Comparison of ENCODE assay signal across 8 mouse cellular contexts in genomic region chr11:72342549-72343237, GRCm38 (mm10). TPM values are rescaled to one million over a fixed set of nuclear protein-coding genes. Genes with fewer than 3 reads are reported as not detected.
A peak's percentile ranks its signal among the peaks of the same experiment; 100 is the strongest.
DNase-seq lines count a peak whose midpoint lies in the region; ATAC-seq and TF ChIP-seq lines count a peak whose summit lies in the region.

No protein-coding gene starts in this region.

- peak; percentile 45 to 47 for DNase-seq in B cell, adult 2 months
- DNase-seq in heart, adult 9 months (ENCODE audit: low spot score in 2 of 2): peak; percentile 50 to 57
- peak; percentile 80 for DNase-seq in kidney, adult 9 months
- DNase-seq in limb, embryonic 14.5 days (ENCODE audit: low spot score): peak; percentile 77
- DNase-seq in spleen, postnatal 10 days (ENCODE audit: low spot score in 2 of 2): peak; percentile 14 to 43

- 13% methylated on average over 7 of the region's 7 CpGs for WGBS in bone marrow, adult 2 months
- 8% methylated on average over 7 of the region's 7 CpGs for WGBS in embryonic facial prominence, embryonic 15.5 days
- WGBS in limb, embryonic 14.5 days: 4% methylated on average over 7 of the region's 7 CpGs
- WGBS in midbrain, embryonic 15.5 days: 11% methylated on average over 7 of the region's 7 CpGs

- no peak overlapping the region for H3K9ac ChIP-seq in embryonic facial prominence, embryonic 15.5 days
- H3K9ac ChIP-seq in limb, embryonic 14.5 days (ENCODE audit: low read depth, low read length, severe bottlenecking): no peak overlapping the region
- no peak overlapping the region for H3K9ac ChIP-seq in midbrain, embryonic 15.5 days

- H3K27me3 ChIP-seq in embryonic facial prominence, embryonic 15.5 days: no peaks in the 10 kb centered on the region
- no peaks in the 10 kb centered on the region for H3K27me3 ChIP-seq in limb, embryonic 14.5 days (ENCODE audit: control insufficient read depth, insufficient read depth, low read length)
- no peaks in the 10 kb centered on the region for H3K27me3 ChIP-seq in midbrain, embryonic 15.5 days (replicated peaks)

- H3K36me3 ChIP-seq in embryonic facial prominence, embryonic 15.5 days: no peaks in the 10 kb centered on the region
- no peaks in the 10 kb centered on the region for H3K36me3 ChIP-seq in limb, embryonic 14.5 days (ENCODE audit: control insufficient read depth, insufficient read depth, low read length)
- H3K36me3 ChIP-seq in midbrain, embryonic 15.5 days (replicated peaks): no peaks in the 10 kb centered on the region

- H3K27ac ChIP-seq in bone marrow, adult 2 months (ENCODE audit: control insufficient read depth, insufficient read depth, low read depth, low read length, poor library complexity): no peak overlapping the region
- H3K27ac ChIP-seq in embryonic facial prominence, embryonic 15.5 days (replicated peaks): no peak overlapping the region
- H3K27ac ChIP-seq in limb, embryonic 14.5 days (replicated peaks; ENCODE audit: low read depth, low read length): no peak overlapping the region
- no peak overlapping the region for H3K27ac ChIP-seq in midbrain, embryonic 15.5 days

- peak; percentile 70; the same call in 1 of the 2 replicates for ATAC-seq in embryonic facial prominence, embryonic 15.5 days (ENCODE audit: insufficient number of reproducible peaks, low FRiP score, low TSS enrichment, low read depth)
- peak; percentile 74 for ATAC-seq in limb, embryonic 14.5 days (ENCODE audit: low FRiP score, low read depth)
- peak; percentile 85 for ATAC-seq in midbrain, embryonic 15.5 days (replicated peaks)

- TF ChIP-seq CTCF in bone marrow, adult 2 months (IDR thresholded peaks at IDR 0.05; ENCODE audit: control insufficient read depth, insufficient read depth, low read length): peak; percentile 65

- H3K4me3 ChIP-seq in bone marrow, adult 2 months (replicated peaks; ENCODE audit: control insufficient read depth, low read depth, low read length): no peak overlapping the region
- H3K4me3 ChIP-seq in embryonic facial prominence, embryonic 15.5 days (replicated peaks): no peak overlapping the region
- H3K4me3 ChIP-seq in limb, embryonic 14.5 days (replicated peaks; ENCODE audit: low read length): no peak overlapping the region
- no peak overlapping the region for H3K4me3 ChIP-seq in midbrain, embryonic 15.5 days

- TF ChIP-seq POLR2A in bone marrow, adult 2 months (IDR thresholded peaks at IDR 0.05; ENCODE audit: borderline replicate concordance, control insufficient read depth, low read depth, low read length): no peak
- TF ChIP-seq POLR2A in limb, embryonic 14.5 days (IDR thresholded peaks at IDR 0.05; ENCODE audit: borderline replicate concordance, extremely low read depth, insufficient read depth, insufficient read length): no peak

- 0 out of 2 replicates have a peak overlapping the region, but pooled peaks have one; percentile 8 for H3K4me2 ChIP-seq in embryonic facial prominence, embryonic 15.5 days (replicated peaks)
- no peak overlapping the region for H3K4me2 ChIP-seq in limb, embryonic 14.5 days (replicated peaks; ENCODE audit: low read depth, low read length, severe bottlenecking)
- peak overlapping the region; percentile 28; the same call in 1 of the 2 replicates for H3K4me2 ChIP-seq in midbrain, embryonic 15.5 days

- H3K9me3 ChIP-seq in embryonic facial prominence, embryonic 15.5 days (replicated peaks): no peaks in the 10 kb centered on the region
- H3K9me3 ChIP-seq in limb, embryonic 14.5 days (ENCODE audit: control insufficient read depth, low read length): no peaks in the 10 kb centered on the region
- H3K9me3 ChIP-seq in midbrain, embryonic 15.5 days: no peaks in the 10 kb centered on the region

- H3K4me1 ChIP-seq in bone marrow, adult 2 months (ENCODE audit: control insufficient read depth, insufficient read depth, low read length): no peaks in the 10 kb centered on the region
- peaks cover 10% of the 10 kb centered on the region for H3K4me1 ChIP-seq in embryonic facial prominence, embryonic 15.5 days
- H3K4me1 ChIP-seq in limb, embryonic 14.5 days (ENCODE audit: control insufficient read depth, insufficient read depth, low read length): no peaks in the 10 kb centered on the region
- peaks cover 8% of the 10 kb centered on the region; the same call in 1 of the 2 replicates for H3K4me1 ChIP-seq in midbrain, embryonic 15.5 days

RNA-seq across cellular contexts. Expression of gene Tekt1, which starts 19.5 kb away (rescaled TPM):
- polyA plus RNA-seq in bone marrow, adult 2 months (2011; ENCODE audit: insufficient read depth, insufficient read length, low replicate concordance, missing spikeins): not detected in 2 replicates
- polyA plus RNA-seq in embryonic facial prominence, embryonic 15.5 days (2015; fragmentation: Nextera tagmentation; extraction: Ambion mirVana): 20.6 and 40.5 TPM in 2 replicates
- polyA plus RNA-seq in limb, embryonic 14.5 days (2012; rRNA removed): 0.87 and 1.3 TPM in 2 replicates
- 1.5 and 2.2 TPM in 2 replicates for polyA plus RNA-seq in limb, embryonic 14.5 days (2014; fragmentation: Nextera tagmentation; extraction: Ambion mirVana)
- 9.7 and 11.2 TPM in 2 replicates for polyA plus RNA-seq in midbrain, embryonic 15.5 days (2015; fragmentation: Nextera tagmentation; extraction: Ambion mirVana)

RNA-seq across cellular contexts. Expression of gene Fbxo39, which starts 28.4 kb away (rescaled TPM):
- not detected in 2 replicates for polyA plus RNA-seq in bone marrow, adult 2 months (2011; ENCODE audit: insufficient read depth, insufficient read length, low replicate concordance, missing spikeins)
- not detected in 2 replicates for polyA plus RNA-seq in embryonic facial prominence, embryonic 15.5 days (2015; fragmentation: Nextera tagmentation; extraction: Ambion mirVana)
- not detected in 2 replicates for polyA plus RNA-seq in limb, embryonic 14.5 days (2012; rRNA removed)
- polyA plus RNA-seq in limb, embryonic 14.5 days (2014; fragmentation: Nextera tagmentation; extraction: Ambion mirVana): not detected in 2 replicates
- not detected in 2 replicates for polyA plus RNA-seq in midbrain, embryonic 15.5 days (2015; fragmentation: Nextera tagmentation; extraction: Ambion mirVana)

RNA-seq across cellular contexts. Expression of gene Xaf1, which starts 41.3 kb away (rescaled TPM):
- 22.2 and 35.2 TPM in 2 replicates for polyA plus RNA-seq in bone marrow, adult 2 months (2011; ENCODE audit: insufficient read depth, insufficient read length, low replicate concordance, missing spikeins)
- 4.5 and 5.5 TPM in 2 replicates for polyA plus RNA-seq in embryonic facial prominence, embryonic 15.5 days (2015; fragmentation: Nextera tagmentation; extraction: Ambion mirVana)
- polyA plus RNA-seq in limb, embryonic 14.5 days (2012; rRNA removed): 1.1 and 2.9 TPM in 2 replicates
- 1.9 and 2.0 TPM in 2 replicates for polyA plus RNA-seq in limb, embryonic 14.5 days (2014; fragmentation: Nextera tagmentation; extraction: Ambion mirVana)
- 2.0 and 2.1 TPM in 2 replicates for polyA plus RNA-seq in midbrain, embryonic 15.5 days (2015; fragmentation: Nextera tagmentation; extraction: Ambion mirVana)

Comparison
In these comparisons a context has a peak if more than half of its experiments do, and no peak if none do; other contexts are left out.
1. DNase-seq: peak in every context shown above with its lines; median percentile 80 in kidney, adult 9 months; 77 in limb, embryonic 14.5 days; 54 in heart, adult 9 months; 46 in B cell, adult 2 months; 28 in spleen, postnatal 10 days.